Mouse (Mus musculus) left cerebral cortex, postnatal 14 days (tissue): Measurements from ENCODE around the gene 6030408B16Rik. TPM values are rescaled to one million over a fixed set of nuclear protein-coding genes. Genes with fewer than 3 reads are reported as not detected.

Source experiments
- DNase-seq, 2 experiments: peaks; one replicate each; pipeline ENCODE4 v3.0.0; 2021 to 2022; ENCODE audit warnings: low spot score in 2 of 2, mixed read lengths in 1 of 2
- intact Hi-C: fragments of 180-260 bp; cut with DNase I; formaldehyde crosslinking; loops from one replicate; pipeline ENCODE4 v1.15.1; 2025
- total RNA-seq, 2 experiments: library from RNA; stranded (reverse); gene quantifications; 2 replicates each; pipeline ENCODE4 v1.2.3; 2021

The 6030408B16Rik gene
- total RNA-seq, 2 experiments from 2014 or later = 0.24 to 0.49 TPM

GRCm38 (mm10) chr15:101294028-101294894 is 1.2 kb downstream of the 6030408B16Rik start:
- intact Hi-C loops = no loop called here
- DNase-seq = no peak

GRCm38 (mm10) chr15:101295106-101295505 is 2.1 kb downstream of the 6030408B16Rik start:
- no peak for DNase-seq
- intact Hi-C loops = no loop called here

GRCm38 (mm10) chr15:101295616-101296015 is 2.6 kb downstream of the 6030408B16Rik start:
- DNase-seq = no peak
- intact Hi-C loops = no loop called here

GRCm38 (mm10) chr15:101296091-101296490 is 3.1 kb downstream of the 6030408B16Rik start:
- DNase-seq = no peak
- intact Hi-C loops = no loop called here

- no peak for DNase-seq
- intact Hi-C loops = no loop called here
Measured at GRCm38 (mm10) chr15:101297988-101298387, 5.0 kb downstream of the 6030408B16Rik start.

GRCm38 (mm10) chr15:101298550-101298949 is 5.5 kb downstream of the 6030408B16Rik start:
- no peak for DNase-seq
- intact Hi-C loops = no loop called here

GRCm38 (mm10) chr15:101299480-101299960 is 6.5 kb downstream of the 6030408B16Rik start:
- no peak for DNase-seq
- intact Hi-C loops = no loop called here

- intact Hi-C loops = no loop called here
- no peak for DNase-seq
Measured at GRCm38 (mm10) chr15:101300128-101300527, 7.1 kb downstream of the 6030408B16Rik start.

GRCm38 (mm10) chr15:101302201-101302600 is 9.2 kb downstream of the 6030408B16Rik start:
- DNase-seq = no peak
- intact Hi-C loops = no loop called here

- intact Hi-C loops = no loop called here
Measured at GRCm38 (mm10) chr15:101303830-101304229, 10.8 kb downstream of the 6030408B16Rik start.

GRCm38 (mm10) chr15:101306459-101306858 is 13.4 kb downstream of the 6030408B16Rik start:
- no peak for DNase-seq

More at GRCm38 (mm10) chr15:101303830-101304229, 10.8 kb downstream of the 6030408B16Rik start:
- DNase-seq = no peak

GRCm38 (mm10) chr15:101308440-101309348 is 15.7 kb downstream of the 6030408B16Rik start:
- intact Hi-C loops = no loop called here
- DNase-seq = no peak

More at GRCm38 (mm10) chr15:101306459-101306858, 13.4 kb downstream of the 6030408B16Rik start:
- intact Hi-C loops = no loop called here

GRCm38 (mm10) chr15:101309493-101309892 is 16.5 kb downstream of the 6030408B16Rik start:
- no peak for DNase-seq
- intact Hi-C loops = no loop called here

GRCm38 (mm10) chr15:101311087-101311770 is 18.2 kb downstream of the 6030408B16Rik start:
- peak; percentile 51 to 57 for DNase-seq
- intact Hi-C loops = no loop called here

GRCm38 (mm10) chr15:101312006-101312405 is 19.0 kb downstream of the 6030408B16Rik start:
- DNase-seq = no peak
- intact Hi-C loops = loop anchor here (2.0 kb wide), 1 partner anchor 71 kb away; no protein-coding TSS in a partner anchor

GRCm38 (mm10) chr15:101315378-101315777 is 22.4 kb downstream of the 6030408B16Rik start:
- no peak for DNase-seq
- intact Hi-C loops = no loop called here

- peak; percentile 95 to 96 for DNase-seq
- intact Hi-C loops = no loop called here
Measured at GRCm38 (mm10) chr15:101315832-101316231, 22.8 kb downstream of the 6030408B16Rik start.

GRCm38 (mm10) chr15:101316279-101316912 is 23.4 kb downstream of the 6030408B16Rik start:
- intact Hi-C loops = no loop called here
- no peak for DNase-seq
